Mouse (Mus musculus) mouse trophoblast stem cell (cell line): ENCODE measurements around the gene Zfp961.
"Not testable (repeated sequence)": the region's sequence is repeated elsewhere in the genome, so short reads cannot be mapped to it uniquely, and the experiment has no call there.

Experiments used
- in situ Hi-C, 2 experiments: fragments of 300-500 bp; cut with MseI, MboI; formaldehyde crosslinking; loops; 2 replicates in 1 of 2; 3 replicates in 1 of 2; pipeline ENCODE4 v1.15.1; 2025

Gene Zfp961

GRCm38 (mm10) chr8:72013506-72014228, 62.8 kb downstream of the Zfp961 start:
- in situ Hi-C loops: loop anchor here (5.0 to 25.0 kb wide), 3 partner anchors 79 to 876 kb away; no protein-coding TSS in a partner anchor

DNA sequence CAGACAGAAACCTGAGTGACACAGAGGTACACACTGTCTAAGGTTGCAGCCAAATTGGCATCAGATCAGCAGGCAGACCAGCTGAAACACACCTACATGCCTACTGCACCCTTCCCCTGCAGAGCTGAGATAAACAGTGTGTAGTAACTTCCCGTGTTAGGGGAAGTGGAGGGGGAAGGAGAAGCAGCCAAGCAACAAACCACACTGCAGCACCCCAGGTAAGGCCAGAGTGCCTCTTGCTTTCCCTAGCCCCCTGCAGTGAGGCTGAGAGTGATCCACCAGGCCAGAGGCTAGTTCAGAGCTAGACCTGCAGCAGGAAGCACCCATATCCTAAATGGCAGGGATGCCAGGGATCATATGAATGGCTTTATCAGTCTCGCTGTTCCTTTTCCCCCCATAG, 66.5 kb downstream of the Zfp961 start:
- in situ Hi-C loops: loop anchor here (25.0 kb wide), 2 partner anchors 255 to 880 kb away; no protein-coding TSS in a partner anchor

DNA sequence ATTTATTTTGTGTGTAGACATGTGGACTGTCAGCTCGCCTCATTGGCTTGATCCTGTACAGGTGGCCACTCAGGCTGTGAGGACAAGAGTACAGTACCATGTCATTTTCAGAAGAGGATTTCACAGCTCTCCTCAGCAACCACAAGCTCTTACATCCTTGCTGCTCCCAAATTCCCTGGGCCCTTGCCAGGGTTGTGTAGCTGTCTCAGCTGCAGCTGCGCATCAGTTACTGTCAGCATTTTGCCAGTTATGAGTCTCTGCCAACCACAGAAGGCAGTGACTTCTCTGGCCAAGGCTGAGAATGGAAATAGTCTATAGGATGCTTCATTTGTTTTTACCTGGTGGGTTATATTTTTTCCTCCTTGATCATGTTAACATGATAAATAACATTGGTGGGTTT, 67.3 kb downstream of the Zfp961 start:
- in situ Hi-C loops: loop anchor here (25.0 kb wide), 2 partner anchors 256 to 881 kb away; no protein-coding TSS in a partner anchor

DNA sequence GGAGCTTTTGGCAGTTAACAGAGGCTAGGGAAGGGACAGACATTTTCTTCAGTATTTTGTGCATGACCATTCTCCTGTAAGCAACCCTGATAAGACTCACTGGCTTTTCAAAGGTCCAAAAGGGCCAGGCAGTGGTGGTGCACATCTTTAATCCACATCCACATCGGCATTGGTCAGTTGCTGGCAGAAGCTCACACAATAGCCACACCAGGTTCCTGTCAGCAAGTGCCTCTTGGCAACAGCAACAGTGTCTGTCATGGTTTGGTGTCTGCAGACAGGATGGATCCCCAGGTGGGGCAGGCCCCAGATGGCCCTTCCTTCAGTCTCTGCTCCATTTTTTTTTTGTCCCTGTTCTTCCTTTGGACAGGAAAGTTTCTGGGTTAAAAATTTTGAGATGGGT, 68.2 kb downstream of the Zfp961 start:
- in situ Hi-C loops: loop anchor here (25.0 kb wide), 2 partner anchors 257 to 882 kb away; no protein-coding TSS in a partner anchor

- in situ Hi-C loops: loop anchor here (25.0 kb wide), 2 partner anchors 258 to 883 kb away; no protein-coding TSS in a partner anchor
These were observed 69.0 kb downstream of the Zfp961 start for GRCm38 (mm10) chr8:72019816-72020215.

DNA sequence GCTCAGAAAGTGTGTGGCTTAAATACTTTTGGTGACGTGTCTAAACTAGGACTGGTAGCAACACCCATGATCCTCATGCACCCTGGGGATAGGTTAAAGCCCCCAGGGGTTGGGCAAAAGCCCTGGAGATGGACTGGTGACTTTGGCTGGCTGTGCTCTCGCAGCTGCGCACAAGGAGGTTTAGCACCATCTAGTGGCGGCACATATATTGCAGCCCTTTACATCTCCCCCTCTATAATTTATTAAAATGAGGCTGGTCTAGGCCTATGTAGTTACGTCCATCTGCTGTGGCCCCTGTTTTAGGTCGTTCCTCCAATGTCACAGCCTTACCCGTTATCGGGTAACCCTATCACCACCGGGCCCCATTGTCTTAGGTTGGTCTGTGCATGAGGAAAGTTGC, 74.0 kb downstream of the Zfp961 start:
- in situ Hi-C loops: loop anchor here (25.0 kb wide), 2 partner anchors 263 to 888 kb away; no protein-coding TSS in a partner anchor

DNA sequence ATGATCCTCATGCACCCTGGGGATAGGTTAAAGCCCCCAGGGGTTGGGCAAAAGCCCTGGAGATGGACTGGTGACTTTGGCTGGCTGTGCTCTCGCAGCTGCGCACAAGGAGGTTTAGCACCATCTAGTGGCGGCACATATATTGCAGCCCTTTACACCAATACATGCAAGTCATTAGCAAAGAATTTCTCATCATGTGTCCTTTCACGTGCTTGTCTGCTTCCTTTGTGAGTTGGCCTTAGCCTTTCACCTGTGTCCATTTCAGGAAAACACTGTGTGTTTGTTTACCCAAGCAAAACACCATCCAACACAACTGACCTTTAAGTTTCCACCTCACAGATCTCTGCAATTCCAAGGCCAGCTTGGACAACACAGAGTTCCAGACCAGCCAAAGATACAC, 82.1 kb downstream of the Zfp961 start:
- in situ Hi-C loops: not testable (repeated sequence)

DNA sequence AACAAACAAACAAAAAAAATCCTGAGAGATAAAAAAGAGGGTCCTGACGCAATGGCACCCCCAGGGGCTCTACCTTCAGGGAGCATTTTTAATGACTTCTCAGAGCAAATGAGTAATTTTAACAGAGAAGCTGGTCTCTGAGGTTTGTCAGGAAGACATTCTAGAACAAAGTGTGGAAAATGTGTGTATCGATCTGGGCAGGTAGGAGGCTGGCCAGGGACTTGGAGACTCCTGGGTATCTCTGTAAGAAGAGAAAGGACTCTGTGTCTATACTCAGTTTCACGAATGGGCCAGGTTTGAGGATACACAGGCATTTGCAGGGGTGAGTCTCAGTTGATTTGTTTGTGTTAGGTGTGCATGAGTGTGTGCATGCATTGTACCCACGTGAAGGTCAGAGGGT, 90.1 kb downstream of the Zfp961 start, which contains the start of gene Olfr372:
Gene Olfr372, plus strand, starts transcription at position 301 of the 400 bp plus-strand sequence.
- in situ Hi-C loops: not testable (repeated sequence)

- in situ Hi-C loops: no loop called here
These were observed 91.7 kb downstream of the Zfp961 start for GRCm38 (mm10) chr8:72042493-72042892.
